Mouse (Mus musculus) adrenal gland, postnatal 25 days (tissue): ENCODE data around the gene Trim39. TPM values are rescaled to one million over a fixed set of nuclear protein-coding genes. Genes with fewer than 3 reads are reported as not detected.
"Not testable (repeated sequence)": the region's sequence is repeated elsewhere in the genome, so short reads cannot be mapped to it uniquely, and the experiment has no call there.

ENCODE experiments used
- DNase-seq: peaks from one replicate; pipeline ENCODE4 v3.0.0; 2021; ENCODE audit warnings: mixed read lengths
- total RNA-seq: library from RNA; stranded (reverse); gene quantifications from 2 replicates; pipeline ENCODE4 v1.2.3, GENCODE M21; 2021

The Trim39 gene
- total RNA-seq, 1 experiment from 2014 or later: 23.0 TPM

DNA sequence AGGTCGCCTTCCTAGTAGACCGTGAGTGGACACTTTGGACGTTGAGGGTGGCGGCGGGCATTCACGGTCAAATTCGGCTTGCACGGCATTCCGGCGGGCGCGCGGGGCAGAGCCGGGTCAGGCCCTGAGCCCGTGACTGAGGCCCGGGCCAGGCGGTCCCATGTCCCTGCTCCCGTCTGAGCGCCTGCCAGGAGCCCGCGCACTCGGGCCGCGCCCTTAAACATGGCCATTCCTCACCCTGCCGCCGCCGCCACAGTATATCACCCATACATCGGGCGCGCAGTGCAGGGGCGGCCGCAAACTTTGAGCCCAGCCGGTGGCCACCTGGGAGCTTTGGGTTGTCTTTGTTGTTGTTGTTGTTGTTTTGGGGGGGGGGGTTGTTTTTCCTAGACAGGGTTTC lies 23.2 kb downstream of the Trim39 start:
- DNase-seq: no peak

GRCm38 (mm10) chr17:36245741-36246140 lies 26.3 kb downstream of the Trim39 start:
- no peak for DNase-seq

GRCm38 (mm10) chr17:36244031-36244430 lies 28.0 kb downstream of the Trim39 start:
- DNase-seq: no peak

- no peak for DNase-seq
Observed at GRCm38 (mm10) chr17:36240637-36241213, 31.3 kb downstream of the Trim39 start.

GRCm38 (mm10) chr17:36237321-36237921 lies 34.6 kb downstream of the Trim39 start:
- peak; percentile 25 for DNase-seq

GRCm38 (mm10) chr17:36235300-36235699 lies 36.7 kb downstream of the Trim39 start:
- not testable (repeated sequence) for DNase-seq

GRCm38 (mm10) chr17:36233572-36233971 lies 38.5 kb downstream of the Trim39 start:
- DNase-seq: no peak

GRCm38 (mm10) chr17:36231318-36231717 lies 40.7 kb downstream of the Trim39 start:
- peak; percentile 79 for DNase-seq

DNA sequence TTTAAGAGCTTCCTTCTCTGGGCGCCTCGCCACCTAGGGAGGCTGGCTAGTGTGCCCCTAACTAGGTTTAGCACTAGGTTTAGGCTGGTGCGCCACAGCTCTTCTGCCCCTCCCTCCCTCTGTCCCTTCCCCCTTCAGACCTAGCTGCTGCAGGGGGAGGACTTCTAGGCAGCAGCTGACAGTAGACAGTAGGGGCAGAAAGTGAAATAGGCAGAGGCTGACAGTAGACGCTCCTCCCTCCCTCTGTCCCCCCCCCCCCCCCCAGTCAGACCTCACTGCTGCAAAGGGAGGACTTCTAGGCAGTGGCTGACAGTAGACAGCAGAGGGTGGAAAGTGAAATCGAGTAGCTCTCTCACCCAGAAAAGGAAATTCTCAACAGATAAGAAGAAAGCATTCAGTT lies 43.0 kb downstream of the Trim39 start:
- DNase-seq: no peak

DNA sequence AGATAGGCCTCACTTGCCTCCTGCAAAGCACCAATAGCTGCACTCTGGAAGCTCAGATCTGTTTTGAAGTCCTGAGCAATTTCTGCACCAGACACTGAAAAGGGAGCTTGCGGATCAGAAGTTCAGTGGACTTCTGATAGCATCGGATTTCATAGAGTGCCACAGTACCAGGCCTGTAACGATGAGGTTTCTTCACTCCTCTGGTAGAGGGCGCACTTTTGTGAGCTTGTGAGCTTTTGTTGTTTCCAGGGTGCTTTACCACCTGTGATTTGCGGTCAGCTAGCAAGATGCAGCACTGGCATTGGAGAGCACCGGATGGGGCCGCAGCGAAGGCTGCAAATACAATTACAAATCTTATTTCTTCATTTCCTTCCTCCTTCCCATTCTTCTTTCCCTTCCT lies 45.1 kb downstream of the Trim39 start:
- DNase-seq: no peak

DNA sequence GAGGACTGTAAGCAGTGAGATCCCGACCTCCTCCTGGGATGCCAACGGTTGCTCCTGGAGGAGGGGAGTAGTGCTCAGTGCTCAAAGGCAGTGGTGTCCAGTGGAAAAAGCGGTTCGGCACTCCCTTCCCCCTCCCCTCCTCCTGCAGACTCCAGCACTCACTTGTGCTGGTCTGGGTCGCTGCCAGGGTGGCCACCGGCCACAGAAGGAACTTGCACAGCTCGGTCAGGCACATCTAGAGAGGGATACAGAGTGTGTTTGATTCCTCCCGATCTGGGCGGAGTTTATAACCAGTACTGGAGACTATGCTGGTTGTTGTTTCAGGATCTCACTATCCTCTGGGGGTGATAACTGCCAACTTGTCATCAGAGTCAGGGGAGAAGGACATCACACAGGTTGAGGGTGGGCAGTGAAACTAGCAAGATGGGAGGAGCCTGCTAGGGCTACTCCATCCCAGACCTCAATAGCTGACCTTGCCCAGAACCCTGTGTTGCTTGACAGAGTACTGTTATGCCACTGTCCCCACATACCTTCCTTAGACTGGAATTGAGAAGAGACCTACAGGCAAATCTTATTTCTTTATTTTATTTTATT lies 46.7 kb downstream of the Trim39 start:
- DNase-seq: no peak

DNA sequence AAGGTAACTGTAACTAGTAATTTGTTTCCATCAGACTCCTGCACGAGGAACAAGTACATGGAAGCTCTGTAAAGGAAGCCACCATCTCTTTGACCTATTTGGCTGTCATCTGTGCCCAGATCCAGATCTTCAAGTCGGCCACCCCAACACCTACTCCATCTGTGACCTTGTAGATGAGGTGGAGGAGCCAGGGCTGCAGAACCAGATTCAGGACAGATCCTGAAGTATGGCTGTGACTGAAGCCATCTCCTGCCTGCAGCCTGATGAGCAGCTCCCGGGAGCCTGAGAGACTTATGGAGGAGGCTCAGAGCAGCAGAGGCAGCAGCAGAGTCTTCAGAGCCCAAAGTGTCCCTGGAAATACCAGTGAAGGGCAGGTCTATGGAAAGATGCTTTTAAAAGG lies 47.6 kb downstream of the Trim39 start:
- no peak for DNase-seq

DNA sequence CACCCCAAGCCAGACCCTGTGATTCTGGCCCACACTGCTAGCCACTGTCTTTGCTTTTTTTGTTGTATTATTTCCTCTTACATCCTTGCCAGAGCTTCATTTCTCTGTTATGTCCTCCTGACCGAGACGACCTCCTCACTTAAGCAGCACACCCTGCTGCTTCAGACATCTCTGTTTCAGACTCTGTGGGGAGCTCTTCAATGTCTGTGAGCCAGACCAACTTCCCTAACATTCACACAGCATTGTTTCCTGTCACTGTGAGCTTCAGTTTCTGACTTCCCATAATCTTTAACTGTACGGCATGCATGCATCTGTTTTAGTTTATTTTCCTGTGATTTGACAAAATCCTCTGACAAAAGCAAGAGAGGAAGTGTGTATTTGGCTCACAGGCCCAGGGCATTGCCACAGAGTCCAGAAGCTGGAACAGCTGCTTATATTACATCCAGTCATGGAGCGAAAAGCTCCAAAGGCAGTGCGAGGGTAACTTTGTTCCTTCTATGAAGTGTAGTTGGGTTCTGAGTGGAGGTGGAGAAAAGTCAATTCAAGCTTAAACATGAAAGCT lies 53.4 kb downstream of the Trim39 start:
- DNase-seq: no peak

DNA sequence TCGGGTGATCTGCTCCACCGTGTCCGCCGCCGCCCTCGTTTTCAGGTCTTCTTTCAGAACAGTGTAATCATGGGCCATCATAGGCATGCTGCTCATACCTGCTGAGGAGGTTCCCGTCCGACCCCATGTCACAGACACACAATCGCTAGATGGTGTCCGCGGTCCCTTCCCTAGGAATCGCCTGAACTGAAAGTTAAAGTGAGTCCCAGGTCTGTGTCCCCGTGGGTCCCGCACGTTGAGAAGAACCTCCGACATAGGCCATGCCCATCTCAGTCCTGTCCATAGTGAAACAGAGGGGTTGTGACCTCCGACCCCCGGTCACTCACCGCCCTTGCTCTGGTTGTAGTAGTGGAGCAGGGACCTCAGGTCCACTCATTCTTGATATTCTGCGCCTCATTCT lies 56.5 kb downstream of the Trim39 start:
- DNase-seq: no peak

Other genes with a start within 250 kb of the Trim39 start
- gene H2-T23, start 239.4 kb downstream of the Trim39 start, total RNA-seq: 30.5 and 46.6 TPM in 2 replicates
- gene H2-T22, start 229.5 kb downstream of the Trim39 start, total RNA-seq: 21.7 and 29.6 TPM in 2 replicates
- gene Gm6034, start 229.3 kb downstream of the Trim39 start, total RNA-seq: not detected in 2 replicates
- gene Gm11127, start 213.9 kb downstream of the Trim39 start, total RNA-seq: 1.6 and 2.2 TPM in 2 replicates
- gene Gm19684, start 150.6 kb downstream of the Trim39 start, total RNA-seq: 0.58 TPM in 1 of 2 replicates, not detected in the other
- gene Gm7030, start 142.8 kb downstream of the Trim39 start, total RNA-seq: not detected in 2 replicates
- not detected in 2 replicates for gene Gm8909, start 103.7 kb downstream of the Trim39 start, total RNA-seq
- not detected in 2 replicates for gene H2-T3, start 82.0 kb downstream of the Trim39 start, total RNA-seq
- gene Rpp21, start 14.2 kb downstream of the Trim39 start, total RNA-seq: 47.2 TPM in 2 replicates
- not detected in 2 replicates for gene H2-M10.2, start 14.2 kb upstream of the Trim39 start, total RNA-seq
- not detected in 2 replicates for gene H2-M10.1, start 53.9 kb upstream of the Trim39 start, total RNA-seq
- gene H2-M10.3, start 96.2 kb upstream of the Trim39 start, total RNA-seq: not detected in 2 replicates
- gene H2-M10.4, start 190.1 kb upstream of the Trim39 start, total RNA-seq: not detected in 2 replicates